Mouse (Mus musculus): ENCODE measurements around the gene Zswim4. TPM values are rescaled to one million over a fixed set of nuclear protein-coding genes. Genes with fewer than 3 reads are reported as not detected.
A peak's percentile ranks its signal among the peaks of the same experiment; 100 is the strongest.

Gene Zswim4
- polyA plus RNA-seq, 1 experiment from 2014 or later: 10.9 TPM

- H3K4me3 ChIP-seq (ENCODE audit: low read depth, low read length): no peak overlapping the region
- H3K27me3 ChIP-seq (replicated peaks; ENCODE audit: control insufficient read depth, insufficient read depth, low read length): no peaks in the 10 kb centered on the region
- peaks cover 37% of the 10 kb centered on the region for H3K36me3 ChIP-seq (ENCODE audit: control insufficient read depth, insufficient read depth, low read length)
- ATAC-seq (replicated peaks; ENCODE audit: low FRiP score, low TSS enrichment, low read depth) (no peak), DNase-seq (ENCODE audit: low spot score) (no peak)
- no peak overlapping the region for H3K27ac ChIP-seq (ENCODE audit: low read depth)
- 92% methylated on average over 5 of the region's 5 CpGs for WGBS
- H3K4me1 ChIP-seq (replicated peaks; ENCODE audit: control insufficient read depth, insufficient read depth, low read length): no peaks in the 10 kb centered on the region
- no peak overlapping the region for H3K9ac ChIP-seq (ENCODE audit: low read length)
- H3K4me2 ChIP-seq (ENCODE audit: low read length): no peak overlapping the region
- no peaks in the 10 kb centered on the region for H3K9me3 ChIP-seq (ENCODE audit: control insufficient read depth, low read length)
These were observed 66.8 kb downstream of the Zswim4 start for GRCm38 (mm10) chr8:84170096-84170495.

GRCm38 (mm10) chr8:84167696-84168095, 69.2 kb downstream of the Zswim4 start:
- Histone ChIP-seq H3K9ac (ENCODE audit: low read length) (no peak overlapping the region), H3K27me3 (replicated peaks; ENCODE audit: control insufficient read depth, insufficient read depth, low read length) (no peaks in the 10 kb centered on the region), H3K4me1 (replicated peaks; ENCODE audit: control insufficient read depth, insufficient read depth, low read length) (no peaks in the 10 kb centered on the region), H3K36me3 (ENCODE audit: control insufficient read depth, insufficient read depth, low read length) (peaks cover 21% of the 10 kb centered on the region), H3K9me3 (ENCODE audit: control insufficient read depth, low read length) (no peaks in the 10 kb centered on the region), H3K4me3 (ENCODE audit: low read depth, low read length) (no peak overlapping the region), H3K27ac (ENCODE audit: low read depth) (no peak overlapping the region), H3K4me2 (ENCODE audit: low read length) (no peak overlapping the region)
- DNase-seq (ENCODE audit: low spot score): no peak
- 77% methylated on average over 2 of the region's 2 CpGs for WGBS
- no peak for ATAC-seq (replicated peaks; ENCODE audit: low FRiP score, low TSS enrichment, low read depth)

MicroRNAs encoded within 50 kb of the gene (microRNA counts, 519-probe panel; counts per million panel counts)
- microRNA mmu-miR-181c (3,281 counts per million, percentile 42 among the panel's probes with 10 or more counts), microRNA mmu-miR-23a (4,944 counts per million, percentile 84 among the panel's probes with 10 or more counts), microRNA mmu-miR-27a (5,322 counts per million, percentile 91 among the panel's probes with 10 or more counts)

Small RNA genes lying within 50 kb of the gene (microRNA-seq; reads per million reads assigned to microRNA genes)
- gene Mir181c (7,977 reads per million, percentile 94 among the genes with 10 or more reads in this experiment), gene Mir181d (6,845 reads per million, percentile 92 among the genes with 10 or more reads in this experiment), gene Mir23a (13,614 reads per million, percentile 97 among the genes with 10 or more reads in this experiment), gene Mir24-2 (not detected), gene Mir27a (317 reads per million, percentile 70 among the genes with 10 or more reads in this experiment), gene Mir3074-2 (not detected)

Other genes with a start within 250 kb of the Zswim4 start
- 15.4 and 17.6 TPM in 2 replicates for gene Samd1, start 239.4 kb downstream of the Zswim4 start, polyA plus RNA-seq (2014; fragmentation: Nextera tagmentation; extraction: Ambion mirVana)
- gene 1700067K01Rik, start 235.6 kb downstream of the Zswim4 start, polyA plus RNA-seq (2014; fragmentation: Nextera tagmentation; extraction: Ambion mirVana): 0.39 and 0.66 TPM in 2 replicates
- gene 2210011C24Rik, start 224.9 kb downstream of the Zswim4 start, polyA plus RNA-seq (2014; fragmentation: Nextera tagmentation; extraction: Ambion mirVana): 1.3 and 1.6 TPM in 2 replicates
- 5.8 and 7.0 TPM in 2 replicates for gene Palm3, start 215.6 kb downstream of the Zswim4 start, polyA plus RNA-seq (2014; fragmentation: Nextera tagmentation; extraction: Ambion mirVana)
- gene Il27ra, start 194.5 kb downstream of the Zswim4 start, polyA plus RNA-seq (2014; fragmentation: Nextera tagmentation; extraction: Ambion mirVana): 0.69 and 1.2 TPM in 2 replicates
- 0.40 and 0.41 TPM in 2 replicates for gene Rln3, start 192.1 kb downstream of the Zswim4 start, polyA plus RNA-seq (2014; fragmentation: Nextera tagmentation; extraction: Ambion mirVana)
- gene Gm10643, start 171.9 kb downstream of the Zswim4 start, polyA plus RNA-seq (2014; fragmentation: Nextera tagmentation; extraction: Ambion mirVana): 1.5 and 1.9 TPM in 2 replicates
- gene Rfx1, start 170.2 kb downstream of the Zswim4 start, polyA plus RNA-seq (2014; fragmentation: Nextera tagmentation; extraction: Ambion mirVana): 11.1 and 11.6 TPM in 2 replicates
- gene Dcaf15, start 132.3 kb downstream of the Zswim4 start, polyA plus RNA-seq (2014; fragmentation: Nextera tagmentation; extraction: Ambion mirVana): 10.8 and 11.7 TPM in 2 replicates
- gene Podnl1, start 111.1 kb downstream of the Zswim4 start, polyA plus RNA-seq (2014; fragmentation: Nextera tagmentation; extraction: Ambion mirVana): 0.46 and 0.49 TPM in 2 replicates
- 17.4 and 19.5 TPM in 2 replicates for gene Cc2d1a, start 89.1 kb downstream of the Zswim4 start, polyA plus RNA-seq (2014; fragmentation: Nextera tagmentation; extraction: Ambion mirVana)
- gene 4930432K21Rik, start 89.0 kb downstream of the Zswim4 start, polyA plus RNA-seq (2014; fragmentation: Nextera tagmentation; extraction: Ambion mirVana): 0.48 and 0.92 TPM in 2 replicates
- gene Nanos3, start 51.8 kb downstream of the Zswim4 start, polyA plus RNA-seq (2014; fragmentation: Nextera tagmentation; extraction: Ambion mirVana): 4.1 and 4.4 TPM in 2 replicates
- 377 and 380 TPM in 2 replicates for gene D8Ertd738e, start 12.7 kb upstream of the Zswim4 start, polyA plus RNA-seq (2014; fragmentation: Nextera tagmentation; extraction: Ambion mirVana)
- 79.7 and 90.6 TPM in 2 replicates for gene Mri1, start 20.3 kb upstream of the Zswim4 start, polyA plus RNA-seq (2014; fragmentation: Nextera tagmentation; extraction: Ambion mirVana)
- 20.6 and 22.5 TPM in 2 replicates for gene Ccdc130, start 33.3 kb upstream of the Zswim4 start, polyA plus RNA-seq (2014; fragmentation: Nextera tagmentation; extraction: Ambion mirVana)
- 4.6 and 5.1 TPM in 2 replicates for gene Cacna1a, start 151.4 kb upstream of the Zswim4 start, polyA plus RNA-seq (2014; fragmentation: Nextera tagmentation; extraction: Ambion mirVana)